Mouse (Mus musculus) E14TG2a.4 (cell line): ENCODE data around the gene Pxylp1.
A peak's percentile ranks its signal among the peaks of the same experiment; 100 is the strongest.

Source experiments
- H3K27me3 ChIP-seq: 2 replicates; pipeline ENCODE4 v1.6.1; 2014; ENCODE audit warnings: low read length, control low read depth; ENCODE audit not compliant: insufficient read depth
- H3K36me3 ChIP-seq: 2 replicates; pipeline ENCODE4 v1.6.1; 2014; ENCODE audit warnings: low read length, control low read depth; ENCODE audit not compliant: insufficient read depth
- H3K4me1 ChIP-seq: replicated peaks from 2 replicates; pipeline ENCODE4 v1.6.1; 2014; ENCODE audit warnings: low read depth, low read length, control low read depth
- H3K4me3 ChIP-seq: replicated peaks from 2 replicates; pipeline ENCODE4 v1.5.1; 2014; ENCODE audit warnings: mild to moderate bottlenecking, low read length
- H3K9me3 ChIP-seq: 2 replicates; pipeline ENCODE4 v1.6.1; 2014; ENCODE audit warnings: low read length, control low read depth
- CTCF ChIP-seq: conservative IDR thresholded peaks from 2 replicates; pipeline ENCODE4 v1.5.1; 2014; ENCODE audit warnings: low read length
- NANOG ChIP-seq: IDR thresholded peaks from 2 replicates; pipeline ENCODE4 v1.6.1; 2014; ENCODE audit warnings: borderline replicate concordance, low read length, mixed read lengths
- POU5F1 ChIP-seq: IDR thresholded peaks from 2 replicates; pipeline ENCODE4 v1.6.1; 2014; ENCODE audit warnings: low read length, borderline replicate concordance

The Pxylp1 gene

DNA sequence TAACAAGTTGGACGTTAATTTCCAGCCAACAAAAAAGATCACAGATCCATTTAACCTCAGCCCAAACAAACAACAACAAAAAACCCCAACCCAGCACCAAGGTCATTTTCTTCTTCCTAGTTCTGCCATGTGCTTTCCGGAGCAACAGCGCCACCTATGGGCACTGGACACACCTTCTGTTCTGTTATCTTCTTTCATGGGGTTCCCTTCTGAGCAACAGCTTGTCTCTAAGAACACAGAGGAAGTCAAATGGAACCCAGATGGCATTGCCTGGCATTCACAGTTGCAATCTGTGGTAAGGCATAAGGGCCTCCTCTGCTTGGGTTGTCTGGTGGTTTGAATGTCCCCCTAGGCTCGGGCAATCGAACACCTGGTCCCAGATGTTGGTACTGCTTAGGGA, 19.4 kb downstream of the Pxylp1 start:
- Histone ChIP-seq H3K36me3 (no peaks in the 10 kb centered on the region), H3K4me3 (no peak overlapping the region), H3K9me3 (peaks cover 30% of the 10 kb centered on the region), H3K4me1 (peaks cover 15% of the 10 kb centered on the region), H3K27me3 (no peaks in the 10 kb centered on the region)
- TF ChIP-seq POU5F1 (no peak), NANOG (no peak), CTCF (peak; percentile 89)

DNA sequence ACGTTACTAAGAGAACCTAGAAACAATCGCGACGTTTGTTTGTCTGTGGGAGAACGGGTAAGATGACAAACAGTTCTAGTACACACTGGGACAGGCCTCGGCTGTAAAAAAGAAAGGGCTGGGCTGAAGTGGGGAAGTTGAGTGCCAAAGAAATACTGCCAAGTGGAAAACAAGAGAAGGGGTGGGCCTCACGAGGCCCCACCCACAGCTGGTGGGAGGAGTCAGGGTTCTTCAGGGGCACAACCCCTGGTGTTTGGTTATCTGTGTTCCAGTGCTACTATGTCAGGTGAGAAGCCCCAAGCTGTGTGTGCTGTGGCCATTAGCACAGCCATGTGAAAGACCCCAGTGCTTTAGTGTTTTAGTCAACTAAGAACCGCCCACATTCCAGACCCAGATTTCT, 22.4 kb downstream of the Pxylp1 start:
- H3K4me1 ChIP-seq: peaks cover 24% of the 10 kb centered on the region
- H3K27me3 ChIP-seq: no peaks in the 10 kb centered on the region
- peaks cover 14% of the 10 kb centered on the region for H3K9me3 ChIP-seq
- no peaks in the 10 kb centered on the region for H3K36me3 ChIP-seq
- TF ChIP-seq POU5F1: no peak
- TF ChIP-seq CTCF: no peak
- TF ChIP-seq NANOG: no peak
- 0 out of 2 replicates have a peak overlapping the region, but pooled peaks have one; percentile 41 for H3K4me3 ChIP-seq

- H3K36me3 ChIP-seq: no peaks in the 10 kb centered on the region
- H3K9me3 ChIP-seq: peaks cover 19% of the 10 kb centered on the region
- H3K4me3 ChIP-seq: no peak overlapping the region
- H3K27me3 ChIP-seq: no peaks in the 10 kb centered on the region
- H3K4me1 ChIP-seq: peaks cover 24% of the 10 kb centered on the region
- TF ChIP-seq NANOG: no peak
These were observed 22.9 kb downstream of the Pxylp1 start for GRCm38 (mm10) chr9:96869542-96869941.

- Histone ChIP-seq H3K4me1 (peaks cover 24% of the 10 kb centered on the region), H3K27me3 (no peaks in the 10 kb centered on the region), H3K4me3 (no peak overlapping the region), H3K36me3 (no peaks in the 10 kb centered on the region), H3K9me3 (peaks cover 25% of the 10 kb centered on the region)
- TF ChIP-seq NANOG (no peak), POU5F1 (no peak)
These were observed 23.9 kb downstream of the Pxylp1 start for GRCm38 (mm10) chr9:96868546-96868945.

- Histone ChIP-seq H3K4me3 (no peak overlapping the region), H3K27me3 (no peaks in the 10 kb centered on the region)
- no peak for TF ChIP-seq POU5F1
- TF ChIP-seq CTCF: no peak
- no peak for TF ChIP-seq NANOG
These were observed 25.3 kb downstream of the Pxylp1 start for GRCm38 (mm10) chr9:96867165-96867564.

DNA sequence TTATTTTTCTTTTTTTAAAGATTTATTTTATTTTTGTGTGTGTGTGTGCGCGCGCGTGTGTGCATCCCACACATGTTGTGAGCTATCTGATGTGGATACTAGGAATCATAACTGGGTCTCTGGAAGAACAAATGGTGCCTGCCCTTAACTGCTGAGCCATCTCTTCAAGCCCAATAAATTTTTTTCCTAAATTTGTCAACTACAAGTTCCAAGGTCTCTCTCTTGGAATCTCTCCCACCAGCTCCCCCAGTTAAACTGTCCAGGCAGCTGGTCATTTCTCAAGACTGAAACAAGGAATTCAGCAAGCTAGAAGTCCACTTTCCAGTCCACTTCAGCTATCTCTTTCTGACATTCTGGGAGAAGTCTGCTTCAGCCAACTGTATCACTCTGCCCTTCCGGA, 26.3 kb downstream of the Pxylp1 start:
- H3K36me3 ChIP-seq: no peaks in the 10 kb centered on the region
- peaks cover 19% of the 10 kb centered on the region for H3K9me3 ChIP-seq
- H3K4me3 ChIP-seq: no peak overlapping the region
- no peaks in the 10 kb centered on the region for H3K27me3 ChIP-seq
- no peak for TF ChIP-seq NANOG
- no peak for TF ChIP-seq POU5F1
- peaks cover 24% of the 10 kb centered on the region for H3K4me1 ChIP-seq

More at GRCm38 (mm10) chr9:96867165-96867564, 25.3 kb downstream of the Pxylp1 start:
- Histone ChIP-seq H3K4me1 (peaks cover 24% of the 10 kb centered on the region), H3K36me3 (no peaks in the 10 kb centered on the region), H3K9me3 (peaks cover 19% of the 10 kb centered on the region)

DNA sequence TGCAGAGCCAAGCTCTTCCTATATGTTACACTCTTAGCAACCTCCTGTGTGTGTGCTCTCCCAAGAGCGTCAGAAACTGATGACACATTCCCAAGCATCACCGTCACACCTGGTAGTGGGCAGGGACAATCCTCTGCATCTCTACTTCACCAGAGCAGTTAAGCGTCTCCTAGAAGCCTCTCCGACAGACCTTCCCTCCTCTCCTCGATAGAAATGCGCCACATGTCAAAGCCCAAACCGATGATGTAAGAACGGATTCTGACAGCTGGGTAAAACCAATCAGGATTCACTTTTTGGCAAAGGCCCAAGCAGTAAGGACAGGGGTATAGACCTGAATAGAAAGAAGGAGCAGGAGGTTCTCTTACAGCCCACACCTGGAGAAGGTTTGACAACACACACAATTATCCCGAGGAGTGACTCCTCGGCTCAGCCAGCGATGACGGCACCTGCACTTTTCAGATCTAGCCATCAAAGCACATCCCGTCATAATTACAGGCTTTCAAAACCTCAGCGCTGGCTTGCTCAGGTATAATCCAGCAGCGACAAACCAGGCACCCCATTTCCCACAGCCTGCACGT, 26.9 kb downstream of the Pxylp1 start:
- peaks cover 19% of the 10 kb centered on the region for H3K9me3 ChIP-seq
- TF ChIP-seq NANOG (no peak), CTCF (no peak), POU5F1 (no peak)
- no peaks in the 10 kb centered on the region for H3K36me3 ChIP-seq
- 0 out of 2 replicates have a peak, but pooled peaks cover 3% of the 10 kb centered on the region for H3K27me3 ChIP-seq
- H3K4me3 ChIP-seq: no peak overlapping the region
- peaks cover 22% of the 10 kb centered on the region for H3K4me1 ChIP-seq

GRCm38 (mm10) chr9:96863539-96863938, 28.9 kb downstream of the Pxylp1 start:
- H3K36me3 ChIP-seq: no peaks in the 10 kb centered on the region
- H3K27me3 ChIP-seq: 0 out of 2 replicates have a peak, but pooled peaks cover 5% of the 10 kb centered on the region
- peaks cover 11% of the 10 kb centered on the region for H3K4me1 ChIP-seq
- TF ChIP-seq NANOG (no peak), CTCF (no peak), POU5F1 (no peak)
- peaks cover 19% of the 10 kb centered on the region for H3K9me3 ChIP-seq
- no peak overlapping the region for H3K4me3 ChIP-seq

GRCm38 (mm10) chr9:96862836-96863235, 29.6 kb downstream of the Pxylp1 start:
- H3K4me3 ChIP-seq: no peak overlapping the region
- H3K9me3 ChIP-seq: peaks cover 19% of the 10 kb centered on the region
- H3K36me3 ChIP-seq: no peaks in the 10 kb centered on the region
- TF ChIP-seq CTCF: no peak
- no peak for TF ChIP-seq POU5F1
- H3K27me3 ChIP-seq: 0 out of 2 replicates have a peak, but pooled peaks cover 5% of the 10 kb centered on the region
- peaks cover 6% of the 10 kb centered on the region for H3K4me1 ChIP-seq

- H3K27me3 ChIP-seq: peaks cover 9% of the 10 kb centered on the region; the same call in 1 of the 2 replicates
- H3K9me3 ChIP-seq: peaks cover 19% of the 10 kb centered on the region
- no peak overlapping the region for H3K4me3 ChIP-seq
- H3K36me3 ChIP-seq: no peaks in the 10 kb centered on the region
- H3K4me1 ChIP-seq: no peaks in the 10 kb centered on the region
- TF ChIP-seq NANOG (no peak), POU5F1 (no peak), CTCF (no peak)
These were observed 31.4 kb downstream of the Pxylp1 start for GRCm38 (mm10) chr9:96861092-96861487.
